Mouse (Mus musculus) hindbrain, embryonic 13.5 days (tissue): Measurements from ENCODE around the gene Tjp2. TPM values are rescaled to one million over a fixed set of nuclear protein-coding genes. Genes with fewer than 3 reads are reported as not detected.

ENCODE experiments used
- ATAC-seq: fragments of 200-750 bp; cut with Nextera tagmentation; 2 replicates; pipeline ENCODE4 v1.8.0; 2017; ENCODE audit warnings: moderate TSS enrichment; ENCODE audit not compliant: low FRiP score
- H3K27ac ChIP-seq: fragments of 300-500 bp; sonication (generic); 2 replicates; pipeline ENCODE4 v1.5.1; 2015; ENCODE audit warnings: inconsistent platforms, mild to moderate bottlenecking, moderate library complexity
- H3K27me3 ChIP-seq: fragments of 300-500 bp; sonication (generic); 2 replicates; pipeline ENCODE4 v1.6.1; 2015; ENCODE audit warnings: mild to moderate bottlenecking, inconsistent platforms
- H3K36me3 ChIP-seq: fragments of 300-500 bp; sonication (generic); 2 replicates; pipeline ENCODE4 v1.6.1; 2015; ENCODE audit warnings: mild to moderate bottlenecking, inconsistent platforms
- H3K4me1 ChIP-seq: fragments of 300-500 bp; sonication (generic); replicated peaks from 2 replicates; pipeline ENCODE4 v1.6.1; 2015; ENCODE audit warnings: inconsistent platforms
- H3K4me2 ChIP-seq: fragments of 300-500 bp; sonication (generic); 2 replicates; pipeline ENCODE4 v1.6.1; 2015; ENCODE audit warnings: inconsistent platforms, mild to moderate bottlenecking, moderate library complexity
- H3K4me3 ChIP-seq: fragments of 300-500 bp; sonication (generic); 2 replicates; pipeline ENCODE4 v1.5.1; 2015; ENCODE audit warnings: mild to moderate bottlenecking, inconsistent platforms
- H3K9ac ChIP-seq: fragments of 300-500 bp; sonication (generic); 2 replicates; pipeline ENCODE4 v1.6.1; 2015; ENCODE audit warnings: mild to moderate bottlenecking, inconsistent platforms
- H3K9me3 ChIP-seq: fragments of 300-500 bp; sonication (generic); 2 replicates; pipeline ENCODE4 v1.6.1; 2016; ENCODE audit warnings: inconsistent platforms
- WGBS: fragments of 180-500 bp; shearing (Covaris S2); methylation state at CpG from one replicate; pipeline ENCODE4 v1.1.7; 2015; 5-methylcytosine and 5-hydroxymethylcytosine counted together
- polyA plus RNA-seq: library from polyadenylated mRNA; unstranded; fragments of >200 nt; fragmentation: Nextera tagmentation; extraction: Ambion mirVana; gene quantifications from 2 replicates; pipeline ENCODE4 v1.2.1, GENCODE M21; 2015

Tjp2 gene
- polyA plus RNA-seq, 1 experiment from 2014 or later: 12.1 TPM

GRCm38 (mm10) chr19:24064348-24064895 lies 160.4 kb downstream of the Tjp2 start:
- no peak for ATAC-seq
- 45% methylated on average over 12 of the region's 12 CpGs for WGBS
- no peak overlapping the region for H3K27ac ChIP-seq
- no peaks in the 10 kb centered on the region for H3K36me3 ChIP-seq
- H3K9ac ChIP-seq: no peak overlapping the region
- H3K9me3 ChIP-seq: 0 out of 2 replicates have a peak, but pooled peaks cover 3% of the 10 kb centered on the region
- no peak overlapping the region for H3K4me2 ChIP-seq
- no peak overlapping the region for H3K4me3 ChIP-seq
- H3K4me1 ChIP-seq: no peaks in the 10 kb centered on the region
- no peaks in the 10 kb centered on the region for H3K27me3 ChIP-seq

GRCm38 (mm10) chr19:24063585-24063984 lies 161.2 kb downstream of the Tjp2 start:
- no peak for ATAC-seq
- H3K4me1 ChIP-seq: no peaks in the 10 kb centered on the region
- H3K27ac ChIP-seq: no peak overlapping the region
- H3K36me3 ChIP-seq: no peaks in the 10 kb centered on the region
- H3K9ac ChIP-seq: no peak overlapping the region
- H3K4me3 ChIP-seq: no peak overlapping the region
- H3K9me3 ChIP-seq: no peaks in the 10 kb centered on the region
- 80% methylated on average over 4 of the region's 4 CpGs for WGBS
- H3K4me2 ChIP-seq: no peak overlapping the region
- no peaks in the 10 kb centered on the region for H3K27me3 ChIP-seq

GRCm38 (mm10) chr19:24058851-24059250 lies 166.0 kb downstream of the Tjp2 start:
- Histone ChIP-seq H3K27me3 (no peaks in the 10 kb centered on the region), H3K9me3 (no peaks in the 10 kb centered on the region), H3K4me3 (no peak overlapping the region), H3K4me2 (no peak overlapping the region), H3K9ac (no peak overlapping the region), H3K27ac (no peak overlapping the region), H3K36me3 (no peaks in the 10 kb centered on the region), H3K4me1 (no peaks in the 10 kb centered on the region)
- WGBS: 79% methylated on average over 8 of the region's 8 CpGs
- no peak for ATAC-seq

GRCm38 (mm10) chr19:24058021-24058420 lies 166.8 kb downstream of the Tjp2 start:
- H3K9ac ChIP-seq: no peak overlapping the region
- H3K4me1 ChIP-seq: no peaks in the 10 kb centered on the region
- H3K4me2 ChIP-seq: no peak overlapping the region
- H3K4me3 ChIP-seq: no peak overlapping the region
- no peak overlapping the region for H3K27ac ChIP-seq
- 93% methylated on average over 5 of the region's 5 CpGs for WGBS
- no peak for ATAC-seq
- no peaks in the 10 kb centered on the region for H3K9me3 ChIP-seq
- no peaks in the 10 kb centered on the region for H3K36me3 ChIP-seq
- H3K27me3 ChIP-seq: no peaks in the 10 kb centered on the region

- Histone ChIP-seq H3K9me3 (no peaks in the 10 kb centered on the region), H3K27ac (no peak overlapping the region), H3K36me3 (no peaks in the 10 kb centered on the region), H3K4me2 (no peak overlapping the region), H3K27me3 (no peaks in the 10 kb centered on the region), H3K9ac (no peak overlapping the region), H3K4me3 (no peak overlapping the region), H3K4me1 (no peaks in the 10 kb centered on the region)
- WGBS: 100% methylated on average over 1 of the region's 1 CpGs
- ATAC-seq: no peak
Measured at GRCm38 (mm10) chr19:24056880-24057279, 167.9 kb downstream of the Tjp2 start.

GRCm38 (mm10) chr19:24054904-24055303 lies 169.9 kb downstream of the Tjp2 start:
- H3K9me3 ChIP-seq: no peaks in the 10 kb centered on the region
- H3K27ac ChIP-seq: no peak overlapping the region
- H3K4me1 ChIP-seq: no peaks in the 10 kb centered on the region
- ATAC-seq: no peak
- no peak overlapping the region for H3K4me3 ChIP-seq
- 58% methylated on average over 2 of the region's 2 CpGs for WGBS
- H3K4me2 ChIP-seq: no peak overlapping the region
- H3K36me3 ChIP-seq: no peaks in the 10 kb centered on the region
- no peaks in the 10 kb centered on the region for H3K27me3 ChIP-seq
- no peak overlapping the region for H3K9ac ChIP-seq

- WGBS: 88% methylated on average over 5 of the region's 5 CpGs
- Histone ChIP-seq H3K36me3 (no peaks in the 10 kb centered on the region), H3K4me3 (no peak overlapping the region), H3K9ac (no peak overlapping the region), H3K4me2 (no peak overlapping the region), H3K27ac (no peak overlapping the region), H3K27me3 (no peaks in the 10 kb centered on the region), H3K4me1 (no peaks in the 10 kb centered on the region), H3K9me3 (no peaks in the 10 kb centered on the region)
- ATAC-seq: no peak
Measured at GRCm38 (mm10) chr19:24054265-24054664, 170.6 kb downstream of the Tjp2 start.

GRCm38 (mm10) chr19:24050514-24050913 lies 174.3 kb downstream of the Tjp2 start:
- H3K9ac ChIP-seq: no peak overlapping the region

GRCm38 (mm10) chr19:24049329-24049728 lies 175.5 kb downstream of the Tjp2 start:
- Histone ChIP-seq H3K4me1 (no peaks in the 10 kb centered on the region), H3K27ac (no peak overlapping the region), H3K4me3 (no peak overlapping the region), H3K9me3 (no peaks in the 10 kb centered on the region), H3K9ac (no peak overlapping the region), H3K4me2 (no peak overlapping the region), H3K27me3 (no peaks in the 10 kb centered on the region), H3K36me3 (no peaks in the 10 kb centered on the region)
- WGBS: 85% methylated on average over 3 of the region's 3 CpGs
- no peak for ATAC-seq

More at GRCm38 (mm10) chr19:24050514-24050913, 174.3 kb downstream of the Tjp2 start:
- 80% methylated on average over 2 of the region's 2 CpGs for WGBS
- Histone ChIP-seq H3K27ac (no peak overlapping the region), H3K4me2 (no peak overlapping the region), H3K4me3 (no peak overlapping the region), H3K27me3 (no peaks in the 10 kb centered on the region), H3K36me3 (no peaks in the 10 kb centered on the region), H3K9me3 (no peaks in the 10 kb centered on the region), H3K4me1 (no peaks in the 10 kb centered on the region)
- ATAC-seq: no peak

- no peaks in the 10 kb centered on the region for H3K36me3 ChIP-seq
- no peaks in the 10 kb centered on the region for H3K4me1 ChIP-seq
- no peak for ATAC-seq
- no peak overlapping the region for H3K4me3 ChIP-seq
- WGBS: 92% methylated on average over 10 of the region's 10 CpGs
- H3K4me2 ChIP-seq: no peak overlapping the region
- H3K9ac ChIP-seq: no peak overlapping the region
- no peaks in the 10 kb centered on the region for H3K9me3 ChIP-seq
- no peaks in the 10 kb centered on the region for H3K27me3 ChIP-seq
- H3K27ac ChIP-seq: no peak overlapping the region
Measured at GRCm38 (mm10) chr19:24046395-24046993, 178.3 kb downstream of the Tjp2 start.

Other genes starting within 250 kb of the Tjp2 start
- 1.5 and 1.6 TPM in 2 replicates for gene Fam189a2, start 194.0 kb downstream of the Tjp2 start, polyA plus RNA-seq
- gene Fxn, start 55.6 kb upstream of the Tjp2 start, polyA plus RNA-seq: 39.2 and 41.9 TPM in 2 replicates